Mouse (Mus musculus) megakaryocyte, embryonic 14.5 days (primary cell): ENCODE measurements around the gene Kcnj6. TPM values are rescaled to one million over a fixed set of nuclear protein-coding genes. Genes with fewer than 3 reads are reported as not detected.

Experiments used
- H3K27me3 ChIP-seq: replicated peaks from 2 replicates; pipeline ENCODE3; 2012; ENCODE audit warnings: inconsistent platforms
- H3K36me3 ChIP-seq: replicated peaks from 2 replicates; pipeline ENCODE3; 2012; ENCODE audit warnings: low read length, inconsistent platforms, mixed read lengths
- H3K4me1 ChIP-seq: 2 replicates; pipeline ENCODE4 v1.6.1; 2012; ENCODE audit warnings: inconsistent platforms
- H3K4me3 ChIP-seq: replicated peaks from 2 replicates; pipeline ENCODE3; 2012; ENCODE audit warnings: moderate library complexity, mild to moderate bottlenecking, inconsistent platforms
- H3K9me3 ChIP-seq: 2 replicates; pipeline ENCODE4 v1.6.1; 2012; ENCODE audit warnings: inconsistent platforms
- FLI1 ChIP-seq: IDR thresholded peaks from 2 replicates; pipeline ENCODE4 v1.6.1; 2012; ENCODE audit warnings: low read length, inconsistent platforms, mixed read lengths
- GATA1 ChIP-seq: IDR thresholded peaks from 3 replicates; pipeline ENCODE4 v1.6.1; 2012; ENCODE audit warnings: mixed read lengths, low read length, inconsistent platforms, borderline replicate concordance
- polyA plus RNA-seq: library from polyadenylated mRNA; stranded (reverse); fragments of >175 nt; gene quantifications from 2 replicates; pipeline ENCODE4 v1.2.3, GENCODE M21; 2012; ENCODE audit warnings: low replicate concordance; ENCODE audit not compliant: insufficient read depth

Gene Kcnj6
- polyA plus RNA-seq, 1 experiment = not detected

DNA sequence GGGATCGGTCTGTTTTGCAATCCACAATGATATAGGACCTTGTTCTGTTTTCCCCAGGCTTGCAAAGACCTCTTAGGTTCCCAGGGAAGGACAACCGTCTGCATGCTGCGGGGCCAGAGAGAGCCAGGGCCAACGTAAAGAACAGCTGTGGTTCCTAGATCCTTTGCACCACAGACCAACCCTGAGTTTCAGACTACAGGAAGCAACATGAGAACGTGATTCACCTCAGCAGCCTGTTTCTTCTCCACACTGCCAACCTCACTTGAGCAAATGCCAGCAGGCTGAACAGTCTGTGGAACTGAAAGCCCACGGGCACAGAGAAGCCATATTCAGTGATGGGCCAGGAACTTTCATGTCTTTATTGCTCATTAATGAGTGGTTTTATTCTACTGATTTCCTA is 241.1 kb downstream of the Kcnj6 start:
- peaks cover 24% of the 10 kb centered on the region for H3K27me3 ChIP-seq
- H3K36me3 ChIP-seq = no peaks in the 10 kb centered on the region
- TF ChIP-seq FLI1 (no peak), GATA1 (no peak)
- H3K4me1 ChIP-seq = peaks cover 5% of the 10 kb centered on the region
- H3K4me3 ChIP-seq = no peak overlapping the region
- no peaks in the 10 kb centered on the region for H3K9me3 ChIP-seq

DNA sequence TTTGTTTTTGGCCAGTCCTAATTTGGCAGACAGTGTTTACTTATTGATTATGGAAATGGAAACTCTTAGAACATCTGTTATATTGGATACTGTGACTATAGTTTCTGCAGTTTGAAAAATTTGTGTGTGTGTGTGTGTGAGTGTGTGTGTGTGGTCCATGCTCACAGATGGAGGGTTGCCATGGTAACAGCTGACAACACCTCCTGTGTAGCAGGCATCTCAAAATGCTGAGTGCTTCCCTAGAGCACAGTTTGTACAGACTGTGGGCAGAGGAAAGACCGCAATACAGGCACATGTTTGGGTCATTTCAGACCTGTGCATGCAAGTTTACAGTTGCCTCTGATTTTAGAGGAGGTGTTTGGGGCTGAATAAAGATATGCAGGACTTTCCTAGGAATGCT is 244.0 kb downstream of the Kcnj6 start:
- Histone ChIP-seq H3K36me3 (no peaks in the 10 kb centered on the region), H3K4me3 (no peak overlapping the region), H3K9me3 (no peaks in the 10 kb centered on the region), H3K27me3 (peaks cover 27% of the 10 kb centered on the region), H3K4me1 (no peaks in the 10 kb centered on the region)
- TF ChIP-seq GATA1 = no peak
- TF ChIP-seq FLI1 = no peak

DNA sequence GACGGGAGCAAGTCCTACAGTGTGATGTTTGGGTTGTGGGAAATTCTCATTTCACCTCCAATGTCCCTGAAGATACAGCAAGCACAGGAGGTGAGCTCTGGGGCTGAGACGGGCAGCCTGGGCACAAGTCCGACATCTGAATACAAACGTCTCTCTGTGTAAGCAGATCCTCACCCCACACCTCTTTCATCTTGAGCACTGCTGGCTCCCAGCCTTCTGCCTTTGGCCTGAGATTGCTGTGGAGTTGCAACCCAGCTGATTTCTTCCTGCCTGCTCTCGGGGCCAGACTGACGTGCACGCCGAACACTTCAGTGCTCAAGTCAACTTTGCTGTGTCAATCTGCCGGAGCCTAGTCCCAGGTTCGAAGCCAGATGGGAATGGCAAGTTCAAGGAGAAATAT is 244.7 kb downstream of the Kcnj6 start:
- no peaks in the 10 kb centered on the region for H3K36me3 ChIP-seq
- no peak for TF ChIP-seq GATA1
- TF ChIP-seq FLI1 = no peak
- peaks cover 28% of the 10 kb centered on the region for H3K27me3 ChIP-seq
- H3K9me3 ChIP-seq = no peaks in the 10 kb centered on the region
- no peak overlapping the region for H3K4me3 ChIP-seq
- H3K4me1 ChIP-seq = no peaks in the 10 kb centered on the region

DNA sequence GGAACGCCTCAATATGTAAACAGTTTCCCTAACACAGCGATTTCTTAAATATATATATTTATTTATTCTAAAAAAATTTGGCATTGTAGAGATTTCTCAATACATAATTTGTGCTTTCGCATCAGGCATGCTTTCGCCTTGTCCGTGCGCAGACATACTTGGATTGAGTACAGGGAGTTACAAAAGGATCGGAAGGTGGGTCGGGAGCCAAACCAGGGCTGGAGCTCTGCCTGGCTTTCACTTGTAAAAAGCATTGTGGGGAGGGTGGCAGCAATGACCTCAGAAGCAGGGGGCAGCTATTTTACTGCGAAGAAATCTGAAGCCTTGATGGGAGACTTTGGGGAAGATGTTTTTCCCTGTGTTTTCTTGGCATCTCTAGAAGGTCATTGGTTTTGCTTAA is 252.5 kb downstream of the Kcnj6 start:
- TF ChIP-seq GATA1 (no peak), FLI1 (no peak)
- H3K9me3 ChIP-seq = no peaks in the 10 kb centered on the region
- no peak overlapping the region for H3K4me3 ChIP-seq
- H3K4me1 ChIP-seq = peaks cover 27% of the 10 kb centered on the region
- no peaks in the 10 kb centered on the region for H3K36me3 ChIP-seq
- H3K27me3 ChIP-seq = peaks cover 28% of the 10 kb centered on the region

DNA sequence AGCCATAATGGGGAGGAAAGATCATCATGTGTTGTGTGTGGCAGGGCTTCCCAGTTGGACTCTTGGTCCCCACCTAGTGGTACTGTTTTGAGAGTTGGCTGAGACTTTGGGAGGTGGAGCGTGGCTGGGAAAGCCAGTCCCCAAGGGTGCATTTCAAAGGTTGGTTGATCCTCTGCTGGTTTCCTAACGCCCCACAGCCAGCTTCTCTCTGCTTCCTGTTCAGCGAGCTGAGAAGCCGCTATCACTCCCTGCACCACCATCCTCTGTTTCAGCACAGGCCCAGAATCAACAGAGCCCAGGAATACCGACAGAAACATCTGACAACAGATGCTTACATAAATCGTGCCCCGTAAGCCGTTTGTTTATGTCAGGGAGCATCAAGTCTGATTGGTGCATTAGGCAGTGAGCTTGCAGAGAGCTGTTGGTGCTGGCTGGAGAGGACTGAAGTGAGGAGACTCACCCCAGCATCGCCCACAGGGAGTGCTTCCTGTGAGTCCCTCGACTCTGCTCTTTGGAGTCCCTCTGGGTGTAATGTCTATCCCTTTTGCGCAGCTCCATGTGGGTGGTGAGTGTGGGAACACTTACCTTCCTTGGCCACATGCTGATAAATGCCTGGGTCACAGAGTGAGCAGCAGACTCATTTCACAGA is 253.5 kb downstream of the Kcnj6 start:
- no peak for TF ChIP-seq GATA1
- no peak for TF ChIP-seq FLI1
- Histone ChIP-seq H3K36me3 (no peaks in the 10 kb centered on the region), H3K4me3 (peak overlapping the region; percentile 84), H3K9me3 (no peaks in the 10 kb centered on the region), H3K4me1 (peaks cover 27% of the 10 kb centered on the region), H3K27me3 (peaks cover 36% of the 10 kb centered on the region)

DNA sequence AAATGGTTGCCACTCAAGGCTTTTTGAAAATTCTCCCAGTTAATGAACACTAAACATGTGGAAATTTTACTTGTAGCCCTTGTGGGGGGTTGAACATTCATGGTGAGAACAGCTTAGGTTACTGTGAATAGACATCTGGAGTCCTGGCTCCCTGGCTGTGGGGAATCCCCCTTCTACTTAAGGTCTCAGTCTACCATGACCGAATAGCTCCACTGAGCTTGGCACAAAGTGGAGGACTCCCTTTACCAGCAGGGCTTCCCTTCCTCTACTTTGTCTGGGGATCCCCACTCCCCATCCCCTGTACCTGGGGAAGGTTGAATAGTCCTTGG is 260.2 kb downstream of the Kcnj6 start:
- Histone ChIP-seq H3K27me3 (peaks cover 36% of the 10 kb centered on the region), H3K36me3 (no peaks in the 10 kb centered on the region), H3K4me3 (no peak overlapping the region), H3K4me1 (peaks cover 5% of the 10 kb centered on the region; the same call in 1 of the 2 replicates), H3K9me3 (peaks cover 13% of the 10 kb centered on the region; the same call in 1 of the 2 replicates)
- no peak for TF ChIP-seq GATA1
- TF ChIP-seq FLI1 = no peak

DNA sequence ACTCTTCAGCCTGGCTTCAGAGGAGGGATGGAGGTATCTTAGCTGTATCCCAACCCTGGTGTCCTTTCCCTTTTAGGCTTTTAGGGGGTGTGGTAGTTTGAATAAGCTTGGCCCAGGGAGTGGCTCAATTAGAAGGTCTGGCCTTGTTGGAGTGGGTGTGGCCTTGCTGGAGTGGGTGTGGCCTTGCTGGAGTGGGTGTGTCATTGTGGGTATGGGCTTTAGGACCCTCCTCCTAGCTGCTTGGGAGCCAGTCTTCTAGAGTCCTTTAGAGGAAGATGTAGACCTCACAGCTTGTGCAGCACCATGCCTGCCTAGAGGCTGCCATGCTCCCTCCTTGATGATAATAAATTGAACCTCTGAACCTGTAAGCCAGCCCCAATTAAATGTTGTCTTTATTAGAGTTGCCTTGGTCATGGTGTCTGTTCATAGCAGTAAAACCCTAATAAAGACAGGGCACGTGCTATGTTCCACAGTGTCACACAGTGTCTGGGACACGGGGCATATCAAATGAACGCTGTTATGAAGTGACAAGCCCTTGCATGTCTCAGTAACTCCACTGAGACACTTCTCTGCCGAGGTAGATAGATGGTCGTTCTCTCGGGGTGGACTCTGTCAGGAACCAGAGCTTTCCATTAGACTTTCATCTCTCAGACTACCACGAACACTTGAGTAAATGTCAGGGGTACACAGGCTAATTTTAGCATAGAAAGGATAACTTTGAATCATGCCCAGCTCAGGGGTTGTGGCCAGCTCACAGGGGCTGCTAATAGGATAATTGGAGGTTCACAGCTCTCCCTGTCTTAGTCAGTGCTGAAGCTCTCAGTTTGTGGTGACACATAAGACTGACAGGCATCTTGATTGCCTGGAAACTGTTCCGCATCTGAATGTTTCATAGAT is 260.8 kb downstream of the Kcnj6 start:
- Histone ChIP-seq H3K36me3 (no peaks in the 10 kb centered on the region), H3K9me3 (peaks cover 14% of the 10 kb centered on the region; the same call in 1 of the 2 replicates), H3K4me1 (peaks cover 4% of the 10 kb centered on the region; the same call in 1 of the 2 replicates), H3K27me3 (peaks cover 31% of the 10 kb centered on the region), H3K4me3 (no peak overlapping the region)
- TF ChIP-seq FLI1 (no peak), GATA1 (no peak)

DNA sequence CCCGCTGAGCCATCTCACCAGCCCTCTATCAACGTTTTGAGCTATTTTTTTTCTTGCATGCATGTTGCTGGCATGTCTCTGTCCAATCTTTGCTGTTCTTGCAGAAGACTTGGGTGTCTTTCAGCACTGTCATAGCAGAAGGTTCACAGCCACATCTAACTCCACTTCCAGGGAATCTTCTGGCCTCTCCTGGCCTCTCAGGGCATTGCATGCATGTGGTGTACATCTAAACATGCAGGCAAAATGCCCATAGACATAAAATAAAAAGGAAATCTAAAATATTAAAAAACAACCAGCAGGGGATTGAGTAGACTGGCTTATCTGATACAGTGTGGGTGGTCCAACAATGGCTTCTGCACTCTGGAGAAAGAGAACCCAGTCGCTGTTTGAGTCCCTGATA is 262.0 kb downstream of the Kcnj6 start:
- no peaks in the 10 kb centered on the region for H3K36me3 ChIP-seq
- no peak for TF ChIP-seq FLI1
- TF ChIP-seq GATA1 = no peak
- peaks cover 28% of the 10 kb centered on the region for H3K27me3 ChIP-seq

DNA sequence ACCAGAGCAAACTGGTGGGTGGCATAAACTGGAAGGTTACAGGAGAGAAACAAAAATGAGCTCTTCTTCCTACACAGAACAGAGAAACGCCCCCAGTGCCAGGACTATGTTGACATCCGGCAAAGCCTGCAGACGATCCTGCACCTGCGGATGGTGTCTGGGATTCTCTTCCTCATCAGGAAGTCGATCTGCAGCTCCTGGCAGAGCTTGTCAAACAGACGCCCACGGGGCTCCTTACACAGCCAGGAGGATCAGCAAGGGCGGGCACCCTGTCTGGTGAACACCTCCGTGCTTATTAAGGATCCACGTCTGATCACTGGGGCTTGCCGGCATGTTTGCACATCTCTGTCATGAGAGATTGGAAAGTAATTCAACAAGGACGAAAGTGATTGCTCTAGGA is 266.5 kb downstream of the Kcnj6 start:
- no peak for TF ChIP-seq GATA1
- TF ChIP-seq FLI1 = no peak
- H3K27me3 ChIP-seq = peaks cover 12% of the 10 kb centered on the region
- no peaks in the 10 kb centered on the region for H3K36me3 ChIP-seq
- H3K4me1 ChIP-seq = no peaks in the 10 kb centered on the region
- peaks cover 33% of the 10 kb centered on the region for H3K9me3 ChIP-seq
- no peak overlapping the region for H3K4me3 ChIP-seq

More for the DNA sequence above, 262.0 kb downstream of the Kcnj6 start:
- Histone ChIP-seq H3K4me3 (no peak overlapping the region), H3K4me1 (no peaks in the 10 kb centered on the region), H3K9me3 (peaks cover 14% of the 10 kb centered on the region; the same call in 1 of the 2 replicates)

DNA sequence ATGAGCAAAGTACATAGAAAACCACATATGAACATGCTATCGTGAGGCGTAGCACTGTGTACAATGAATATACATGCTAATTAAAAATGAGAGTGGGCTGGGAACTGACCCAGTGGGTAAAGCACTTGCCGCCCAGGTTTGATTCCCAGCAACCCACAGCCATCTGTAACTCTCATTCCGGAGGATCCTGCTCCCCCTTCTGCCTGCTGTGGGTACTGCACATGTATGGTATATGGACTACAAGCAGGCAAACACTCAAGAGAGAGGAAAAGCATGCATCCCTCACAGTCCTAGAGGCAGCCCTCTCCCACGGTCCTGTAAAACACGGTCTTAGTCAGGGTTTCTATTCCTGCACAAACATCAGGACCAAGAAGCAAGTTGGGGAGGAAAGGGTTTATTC is 268.3 kb downstream of the Kcnj6 start:
- H3K9me3 ChIP-seq = peaks cover 33% of the 10 kb centered on the region
- H3K4me1 ChIP-seq = peaks cover 10% of the 10 kb centered on the region
- no peak for TF ChIP-seq FLI1
- no peak for TF ChIP-seq GATA1
- peak overlapping the region; percentile 28 for H3K4me3 ChIP-seq
- peaks cover 16% of the 10 kb centered on the region for H3K27me3 ChIP-seq
- H3K36me3 ChIP-seq = no peaks in the 10 kb centered on the region
